Mouse (Mus musculus) forebrain, embryonic 10.5 days (tissue): ENCODE measurements at regions not wholly inside any gene's neighbourhood (a gene's known extent, or its start where the extent isn't known, plus 50 kb on each side); places are given as distances from the start of the nearest gene placed in this dataset. TPM values are rescaled to one million over a fixed set of nuclear protein-coding genes. Genes with fewer than 3 reads are reported as not detected.

Source experiments
- DNase-seq: peaks from one replicate; pipeline ENCODE4 v3.0.0-alpha.2; 2017; ENCODE audit warnings: low spot score; ENCODE audit errors: extremely low spot score
- H3K27ac ChIP-seq: fragments of 300-500 bp; sonication (generic); 2 replicates; pipeline ENCODE4 v1.5.1; 2016; ENCODE audit warnings: mild to moderate bottlenecking
- H3K27me3 ChIP-seq: fragments of 300-500 bp; sonication (generic); 2 replicates; pipeline ENCODE4 v1.6.1; 2016; ENCODE audit warnings: mild to moderate bottlenecking; ENCODE audit not compliant: poor library complexity, severe bottlenecking
- H3K36me3 ChIP-seq: fragments of 300-500 bp; sonication (generic); replicated peaks from 2 replicates; pipeline ENCODE4 v1.6.1; 2016; ENCODE audit warnings: mild to moderate bottlenecking, moderate library complexity
- H3K4me1 ChIP-seq: fragments of 300-500 bp; sonication (generic); 2 replicates; pipeline ENCODE4 v1.6.1; 2016
- H3K4me3 ChIP-seq: fragments of 300-500 bp; sonication (generic); 2 replicates; pipeline ENCODE4 v1.5.1; 2016; ENCODE audit warnings: mild to moderate bottlenecking, moderate library complexity
- H3K9me3 ChIP-seq: fragments of 300-500 bp; sonication (generic); 2 replicates; pipeline ENCODE4 v1.6.1; 2016; ENCODE audit warnings: mild to moderate bottlenecking, moderate library complexity
- WGBS: fragments of 180-500 bp; shearing (Covaris S2); methylation state at CpG from one replicate; pipeline ENCODE4 v1.1.7; 2016; 5-methylcytosine and 5-hydroxymethylcytosine counted together
- microRNA-seq: library from miRNA; unstranded; fragments of <30 nt; microRNA quantifications from one replicate; pipeline ENCODE4, GENCODE M21; 2017

DNA sequence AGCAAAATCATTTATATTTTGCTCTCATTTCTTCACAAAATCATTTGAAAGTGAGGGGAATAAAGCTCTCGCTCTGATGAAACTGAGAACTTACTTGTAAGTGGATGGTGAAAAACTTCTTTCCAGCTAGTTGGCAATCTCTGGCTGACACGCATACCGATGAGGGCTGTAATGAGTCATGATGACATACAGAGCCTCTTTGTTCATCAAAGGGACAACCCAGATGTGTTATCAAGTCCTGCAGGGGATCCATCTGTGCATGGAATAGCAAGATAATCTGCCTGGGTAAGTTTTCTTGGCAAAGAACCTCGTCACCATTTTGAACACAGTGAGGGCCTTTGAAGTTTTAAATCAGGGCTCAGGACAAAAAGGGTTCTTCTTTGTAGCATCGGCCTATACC, 67.9 kb upstream of the Slc24a2 start:
- Histone ChIP-seq H3K27ac (no peak overlapping the region), H3K9me3 (no peaks in the 10 kb centered on the region), H3K36me3 (no peaks in the 10 kb centered on the region), H3K4me3 (no peak overlapping the region), H3K4me1 (no peaks in the 10 kb centered on the region), H3K27me3 (no peaks in the 10 kb centered on the region)
- 84% methylated on average over 5 of the region's 5 CpGs for WGBS
- DNase-seq, result no peak

GRCm38 (mm10) chr4:87294538-87294937, 64.3 kb upstream of the Slc24a2 start:
- H3K27me3 ChIP-seq, result no peaks in the 10 kb centered on the region
- no peaks in the 10 kb centered on the region for H3K9me3 ChIP-seq
- no peak overlapping the region for H3K4me3 ChIP-seq
- H3K4me1 ChIP-seq, result no peaks in the 10 kb centered on the region
- DNase-seq, result no peak
- no peaks in the 10 kb centered on the region for H3K36me3 ChIP-seq
- no peak overlapping the region for H3K27ac ChIP-seq

Small RNA genes lying in the stretch of these regions (microRNA-seq; reads per million reads assigned to microRNA genes)
- not detected for gene Gm23154
